Mouse (Mus musculus): Measurements from ENCODE around the gene Olfr1441.

Gene Olfr1441

DNA sequence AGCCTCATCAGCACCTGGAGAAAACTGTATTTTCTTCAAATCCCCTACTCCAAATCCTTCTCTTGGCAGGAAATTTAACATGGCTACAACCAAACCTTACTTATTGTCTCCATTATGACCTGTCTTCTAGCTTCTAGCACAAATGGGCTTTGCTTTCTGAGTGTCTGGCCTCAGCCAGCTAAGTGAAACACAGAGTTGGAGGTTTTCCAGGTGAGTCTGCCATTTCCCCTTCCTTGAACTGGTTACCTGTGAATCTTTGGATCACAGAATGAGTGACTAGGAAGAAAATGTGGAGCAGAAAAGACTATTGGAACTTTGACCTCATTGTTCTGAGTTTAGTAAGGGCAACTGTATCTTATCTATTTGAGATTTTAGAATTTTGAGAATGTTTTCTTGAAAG, at the start of gene Olfr1441:
Olfr1441 (plus strand) TSS at position 73 of the 400 bp plus-strand sequence.
- no peak for DNase-seq (ENCODE audit: low spot score)

DNA sequence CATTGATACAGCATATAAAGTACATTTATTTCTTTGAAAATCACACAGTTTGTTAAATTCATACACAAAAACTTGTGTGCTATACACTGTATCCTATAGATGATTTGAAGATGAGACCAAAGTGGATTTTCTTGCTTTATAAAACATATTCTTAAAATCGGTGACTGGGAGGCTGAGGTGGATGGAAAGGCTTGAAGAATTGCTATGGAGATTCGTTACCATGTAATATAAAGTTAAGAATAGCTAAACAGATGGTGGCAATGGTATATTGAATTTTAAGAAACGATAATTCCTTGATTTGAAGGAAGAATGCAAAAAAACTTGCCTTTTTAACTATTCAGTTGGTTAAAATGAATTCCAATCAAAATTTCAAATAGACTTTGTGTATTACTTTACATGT, 44.2 kb upstream of the Olfr1441 start:
- no peak for DNase-seq (ENCODE audit: low spot score)

DNA sequence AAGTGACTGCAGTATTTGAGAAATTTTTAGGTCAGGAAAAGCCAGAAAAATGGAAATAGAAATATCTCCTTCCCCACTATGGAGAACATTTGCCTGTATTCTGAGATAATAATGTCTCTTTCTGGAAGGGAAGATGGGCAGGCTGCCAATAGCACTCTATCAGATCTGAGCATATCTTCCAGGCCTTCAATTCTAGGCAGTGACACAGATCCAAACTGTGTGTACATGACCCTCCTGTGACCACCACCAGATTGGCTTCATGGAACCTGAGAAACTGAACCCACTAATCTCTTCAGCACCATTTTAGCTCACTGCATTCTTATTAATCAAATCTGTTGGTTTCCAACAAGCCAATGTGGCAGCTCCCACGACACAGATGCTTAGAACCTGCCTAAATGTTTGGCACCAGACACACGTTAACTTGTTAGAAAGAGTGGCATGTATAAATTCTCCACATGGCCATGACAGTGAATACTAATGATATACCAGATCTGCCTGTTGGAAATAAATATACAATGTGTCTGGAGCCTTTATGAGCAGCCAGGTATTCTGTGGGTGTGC, 42.7 kb upstream of the Olfr1441 start:
- DNase-seq (ENCODE audit: low spot score) = no peak

DNA sequence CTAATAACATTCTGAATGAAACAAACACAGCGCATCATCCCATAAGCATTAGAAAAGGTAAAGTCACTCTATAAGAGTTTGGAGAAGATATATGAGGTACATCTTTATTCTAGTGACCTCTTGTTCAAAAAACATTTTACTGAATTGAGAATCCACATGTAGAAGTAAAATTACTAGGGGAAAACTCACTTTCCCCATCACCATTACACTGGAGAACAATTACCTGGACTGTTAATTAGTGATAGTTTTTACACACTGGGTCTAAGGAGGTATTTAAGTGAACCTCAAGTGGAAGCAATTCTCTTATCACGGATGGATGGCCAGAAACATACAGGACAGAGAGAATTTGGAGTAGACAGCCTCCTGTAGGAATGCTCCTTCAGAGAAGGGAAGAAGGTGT, 30.3 kb upstream of the Olfr1441 start, which contains the start of gene Olfr1440:
Olfr1440 (plus strand) TSS at position 301 of the 400 bp plus-strand sequence.
- no peak for DNase-seq (ENCODE audit: low spot score)

DNA sequence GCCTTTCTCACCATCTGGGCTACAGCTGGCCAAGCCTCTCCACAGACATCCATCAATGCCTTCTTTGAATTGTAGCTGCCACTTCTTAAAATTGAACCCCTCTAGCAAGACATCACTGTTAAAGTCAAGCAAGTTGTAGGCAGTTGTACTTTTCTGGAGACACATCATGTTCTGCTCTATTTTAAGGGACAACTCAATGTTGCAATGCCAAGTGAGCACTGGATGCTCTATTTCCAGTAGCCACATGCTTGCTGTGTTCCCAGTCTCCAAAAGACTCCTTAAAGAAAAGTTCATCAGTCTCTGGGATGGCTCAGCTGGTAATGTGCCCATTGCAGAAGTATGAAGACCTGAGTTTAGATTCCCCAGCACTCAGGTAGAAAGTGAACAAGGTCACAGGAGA, 3.5 kb upstream of the Olfr1441 start:
- DNase-seq (ENCODE audit: low spot score) = no peak

DNA sequence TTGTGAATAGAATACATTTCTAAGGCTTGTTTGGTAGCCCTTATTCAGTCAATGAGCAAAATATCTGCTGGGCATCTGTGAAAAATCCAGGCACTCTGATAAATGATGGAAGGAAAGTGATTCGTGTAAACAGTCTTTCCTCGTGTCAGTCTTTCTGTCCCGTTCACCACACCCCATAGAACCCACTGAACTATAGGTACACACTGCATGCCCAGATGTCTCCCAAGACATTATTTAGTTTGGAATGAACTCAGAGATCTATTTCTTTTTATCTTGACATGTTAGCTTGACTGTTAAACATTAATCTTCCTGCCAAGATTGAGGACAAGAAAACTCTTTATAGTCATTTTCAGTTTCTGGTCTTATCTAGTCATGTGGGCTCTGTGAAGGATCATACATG, 1.1 kb downstream of the Olfr1441 start:
- no peak for DNase-seq (ENCODE audit: low spot score)

DNA sequence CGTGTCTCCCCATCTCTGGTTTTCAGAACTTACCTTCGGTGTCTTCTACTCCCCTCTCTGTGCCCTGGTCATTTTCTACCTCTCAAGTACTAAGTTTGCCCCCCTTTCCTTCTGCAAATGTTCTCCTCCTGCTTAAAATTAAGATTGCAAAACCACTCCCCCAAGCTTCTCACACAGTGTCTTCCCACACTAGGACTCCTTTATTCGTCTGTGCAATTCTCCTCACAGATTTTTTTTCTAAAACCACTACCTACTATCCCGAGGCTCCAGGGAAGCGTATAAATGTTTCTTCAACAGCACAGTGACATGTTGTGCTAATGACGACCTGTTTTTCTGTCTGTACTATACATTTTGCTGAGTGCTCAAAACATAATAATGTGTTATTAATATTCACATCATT, 3.3 kb downstream of the Olfr1441 start:
- no peak for DNase-seq (ENCODE audit: low spot score)

DNA sequence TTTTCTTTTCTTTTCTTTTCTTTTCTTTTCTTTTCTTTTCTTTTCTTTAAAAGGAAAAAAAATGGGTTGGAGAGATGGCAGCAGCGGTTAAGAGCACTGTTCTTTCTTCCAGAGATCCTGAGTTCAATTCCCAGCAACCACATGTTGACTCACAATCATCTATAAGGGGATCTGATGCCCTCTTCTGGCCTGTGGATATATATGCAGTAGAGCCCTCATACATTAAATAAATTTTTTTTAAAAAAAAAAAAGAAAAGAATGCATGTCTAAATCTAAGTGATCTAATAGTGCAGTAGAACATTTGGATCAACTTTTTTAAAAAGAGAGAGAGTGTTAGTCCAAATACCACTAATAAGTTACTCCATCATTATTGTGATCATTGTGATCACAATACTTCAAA, 4.4 kb downstream of the Olfr1441 start:
- no peak for DNase-seq (ENCODE audit: low spot score)

DNA sequence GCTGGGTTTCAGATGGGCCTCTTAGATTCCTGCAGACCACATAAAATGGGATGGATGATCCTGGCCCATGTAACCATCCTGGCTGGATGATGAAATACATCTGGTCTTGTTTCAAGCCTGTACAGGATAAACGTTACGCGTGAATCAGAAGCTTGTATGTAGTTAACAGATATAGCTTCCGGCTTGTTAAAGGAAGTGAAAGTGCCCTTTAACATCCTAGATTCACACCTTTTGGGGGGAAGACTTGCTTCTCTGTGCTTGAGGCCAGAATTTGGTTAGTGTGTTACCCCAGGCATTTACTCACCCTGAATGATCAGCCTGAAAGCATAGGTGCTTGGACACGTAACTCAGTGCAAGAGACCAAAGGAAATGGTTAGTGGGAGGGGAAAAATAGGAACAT, 9.9 kb downstream of the Olfr1441 start:
- DNase-seq (ENCODE audit: low spot score) = no peak

DNA sequence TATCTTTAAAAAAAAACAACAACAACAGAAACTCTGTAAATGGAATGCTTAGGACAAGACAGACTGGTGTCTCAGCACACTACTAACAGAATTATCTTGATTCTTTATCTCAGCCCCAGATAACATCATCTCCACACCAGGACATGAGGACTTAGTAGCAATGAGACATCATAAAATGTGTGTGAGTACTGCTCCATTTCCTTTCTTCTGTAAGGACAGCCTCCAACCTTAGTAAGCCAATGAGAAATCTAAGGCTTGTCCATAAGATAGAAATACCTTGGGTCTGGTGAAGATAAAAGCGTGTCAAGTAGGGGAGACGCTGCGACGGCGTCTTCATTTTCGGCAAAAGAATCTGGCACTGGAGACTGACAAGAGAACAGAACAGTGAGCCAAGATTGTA, 10.4 kb downstream of the Olfr1441 start, which contains the start of gene Pfpl:
Pfpl (plus strand) TSS at position 301 of the 400 bp plus-strand sequence.
- DNase-seq (ENCODE audit: low spot score) = no peak

DNA sequence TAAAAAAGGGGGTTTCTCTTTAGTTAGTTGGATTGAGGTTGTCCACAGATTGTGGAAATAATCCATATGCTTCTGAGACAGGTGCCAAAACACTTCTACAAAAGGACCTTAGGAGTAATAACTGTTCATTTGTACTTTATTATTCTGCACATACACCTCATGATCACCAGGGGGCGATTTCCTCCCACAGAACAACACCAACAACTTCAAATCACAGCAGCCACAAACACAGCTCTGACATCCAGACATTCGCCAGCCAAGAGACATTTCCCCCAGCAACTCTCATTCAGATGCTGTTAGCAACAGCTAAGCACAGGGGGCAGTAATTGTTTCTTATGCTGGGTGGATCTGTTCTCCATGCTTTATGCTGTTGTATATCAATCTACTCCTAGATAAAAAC, 15.8 kb downstream of the Olfr1441 start:
- peak; percentile 31 for DNase-seq (ENCODE audit: low spot score)

DNA sequence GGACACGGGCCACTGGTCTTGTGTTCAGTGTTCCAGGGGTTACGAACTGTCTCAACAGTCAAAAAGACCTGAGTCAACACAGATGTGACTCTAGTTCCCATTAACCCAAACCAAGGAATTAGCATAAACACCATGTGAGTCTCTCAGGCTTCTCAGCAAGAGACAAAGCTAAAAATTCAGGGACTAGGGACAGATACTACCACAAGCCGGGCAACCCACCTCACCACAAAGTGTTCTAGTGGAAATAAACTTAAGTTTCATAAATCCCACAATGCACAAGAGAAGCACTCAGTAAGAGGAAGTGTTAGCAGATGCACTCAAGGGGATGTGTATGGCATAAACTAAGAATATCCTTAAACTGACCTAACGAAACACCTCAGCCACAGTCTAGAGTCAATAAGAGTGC, 17.8 kb downstream of the Olfr1441 start:
- DNase-seq (ENCODE audit: low spot score) = no peak

DNA sequence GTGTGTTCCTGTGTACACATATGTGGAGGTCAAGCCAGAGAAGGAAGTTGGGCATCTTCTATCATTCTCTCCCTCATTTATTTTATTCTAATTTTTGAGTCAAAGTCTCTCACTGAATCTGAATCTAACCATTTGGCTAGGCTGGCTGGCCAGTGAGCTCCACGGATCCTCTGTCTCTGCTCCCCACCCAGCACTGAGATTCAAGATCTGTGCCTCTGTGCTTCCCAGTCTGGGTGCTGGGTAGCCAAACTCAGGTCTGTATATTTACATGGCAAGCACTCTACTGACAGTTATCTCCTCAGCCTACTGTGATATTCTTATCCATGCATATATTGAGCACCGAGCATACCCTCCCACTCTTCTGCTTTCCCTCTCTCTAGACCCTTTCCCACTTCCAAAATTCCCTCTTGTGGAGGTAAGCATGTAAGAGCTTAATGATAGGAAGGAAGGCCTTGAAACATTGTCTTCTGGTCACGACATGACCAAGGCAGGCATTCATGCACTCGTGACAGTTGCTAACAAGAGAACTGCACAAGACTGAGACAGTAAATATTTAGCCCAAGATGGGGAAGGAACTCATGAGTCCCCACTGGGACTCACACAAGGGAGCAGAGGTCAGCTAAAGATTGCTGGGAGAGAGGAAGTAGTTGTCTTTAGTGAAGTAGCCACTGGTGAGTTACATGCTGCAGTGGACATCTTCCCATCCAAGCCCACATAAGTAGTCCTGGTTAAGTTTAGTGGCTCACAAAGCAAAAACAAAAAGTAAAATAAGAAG, 18.7 kb downstream of the Olfr1441 start:
- DNase-seq (ENCODE audit: low spot score) = no peak

DNA sequence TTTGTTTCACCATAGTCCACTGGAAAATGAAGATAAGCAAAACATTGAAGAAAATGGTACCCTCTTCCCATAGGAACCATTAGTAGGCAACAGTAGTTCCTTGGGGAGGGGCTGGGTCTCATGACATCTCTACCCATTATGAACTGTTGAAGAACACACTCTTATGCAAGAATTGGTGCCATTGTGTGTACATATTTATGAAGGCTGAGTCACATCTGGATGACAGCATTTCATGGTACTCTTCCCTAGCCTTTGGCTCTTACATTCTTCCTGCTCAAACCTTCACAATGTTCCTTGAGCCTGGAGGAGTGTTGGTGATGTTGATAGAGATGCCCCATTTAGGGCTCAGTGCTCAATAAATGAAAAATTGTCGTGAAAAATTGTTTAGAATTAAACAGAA, 22.3 kb downstream of the Olfr1441 start:
- DNase-seq (ENCODE audit: low spot score) = no peak

DNA sequence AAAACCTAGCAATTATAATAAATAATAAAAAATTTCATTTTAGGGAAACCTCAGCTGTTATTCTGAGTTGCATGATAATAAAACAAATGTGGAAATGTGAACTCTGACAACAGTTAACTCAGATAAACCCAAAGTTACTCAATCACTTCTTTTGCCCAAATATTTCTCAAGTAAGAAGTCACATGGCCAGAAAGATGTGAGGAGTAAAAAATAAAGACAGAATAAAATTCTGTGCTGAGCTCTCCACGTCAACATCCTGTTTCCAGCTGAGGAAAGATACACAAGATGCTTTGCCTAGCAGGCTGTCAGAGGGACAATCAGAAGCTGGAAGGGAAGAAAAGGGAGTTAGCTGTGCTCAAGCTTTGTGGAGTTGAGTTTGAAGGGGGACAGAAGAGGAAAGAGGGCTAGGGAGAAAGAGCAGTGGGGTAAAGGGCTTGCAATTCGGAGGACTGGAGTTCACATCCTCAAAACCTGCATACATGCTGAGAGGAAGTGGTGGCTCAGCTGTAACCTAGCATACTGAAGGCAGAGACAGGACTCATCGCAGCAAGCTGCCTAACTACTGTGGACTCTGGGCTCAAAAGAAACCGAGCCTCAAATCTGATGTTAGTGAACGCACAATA, 23.0 kb downstream of the Olfr1441 start:
- no peak for DNase-seq (ENCODE audit: low spot score)

DNA sequence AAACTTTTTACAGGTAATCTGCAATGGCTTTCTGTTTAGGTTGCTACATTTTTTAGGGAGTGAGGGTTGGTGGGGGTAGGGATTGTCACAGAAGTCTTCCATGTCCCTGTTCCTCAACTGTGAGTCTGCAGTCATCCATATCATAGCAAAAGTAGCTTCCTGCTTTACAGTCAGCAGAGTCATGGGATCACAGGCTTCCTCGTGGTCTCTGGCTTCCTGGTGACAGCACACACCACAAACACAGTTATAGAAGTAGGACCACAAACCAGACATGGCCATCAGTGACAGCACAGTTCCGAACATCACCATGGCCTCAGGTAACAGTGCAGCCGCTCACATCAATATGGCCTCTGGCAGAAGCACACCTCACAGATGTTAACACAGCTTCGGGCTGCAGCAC, 25.3 kb downstream of the Olfr1441 start:
- no peak for DNase-seq (ENCODE audit: low spot score)

DNA sequence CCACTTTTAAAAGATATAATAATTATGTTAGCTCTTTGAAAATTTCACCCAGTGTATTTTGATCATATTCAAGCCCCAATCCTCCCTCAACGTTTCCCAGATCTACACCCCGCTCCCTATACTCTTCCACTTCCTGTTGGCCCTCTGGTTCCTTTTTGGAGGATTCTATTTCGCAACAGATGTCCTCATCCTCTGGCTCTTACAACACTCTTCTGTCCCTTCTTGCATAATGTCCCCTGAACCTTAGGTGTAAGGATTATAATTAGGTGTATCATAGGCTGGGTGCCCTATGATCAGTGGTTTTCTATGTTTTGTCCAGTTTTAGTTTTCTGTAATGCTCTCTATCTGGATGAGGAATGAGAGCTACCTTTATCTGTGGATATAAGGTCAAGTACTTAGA, 27.8 kb downstream of the Olfr1441 start:
- DNase-seq (ENCODE audit: low spot score) = no peak

DNA sequence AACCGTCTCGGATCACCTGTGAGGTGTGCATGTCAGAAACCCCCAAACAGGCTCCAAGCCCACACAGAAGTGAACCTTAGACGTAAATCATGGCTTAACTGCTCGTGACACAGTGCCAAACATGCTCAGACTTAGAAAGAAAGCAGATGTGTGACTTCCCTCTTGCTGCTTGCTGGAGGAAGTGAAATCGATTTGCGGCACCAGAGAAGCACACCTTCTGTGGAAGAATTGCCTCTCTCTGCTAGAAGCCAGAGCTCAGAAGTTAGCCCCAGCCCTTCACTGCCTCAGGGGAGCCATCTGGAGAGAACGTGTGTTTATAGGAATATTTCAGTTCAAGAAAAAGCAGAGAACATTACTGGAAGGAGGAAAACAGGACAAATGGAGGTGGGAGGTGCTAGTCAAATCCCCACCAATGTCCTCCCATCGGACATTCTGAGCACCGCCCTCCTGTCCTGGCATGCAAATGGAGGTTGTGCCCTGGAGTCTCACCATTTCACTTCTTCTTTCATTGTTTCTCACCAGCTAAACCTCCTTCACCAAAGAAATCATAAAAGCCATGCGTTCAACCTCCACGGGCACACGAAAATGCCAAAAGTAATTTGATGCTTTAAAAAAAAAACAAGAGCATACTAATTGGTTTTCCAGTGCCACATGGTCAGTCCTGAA, 40.3 kb downstream of the Olfr1441 start:
- DNase-seq (ENCODE audit: low spot score) = no peak

DNA sequence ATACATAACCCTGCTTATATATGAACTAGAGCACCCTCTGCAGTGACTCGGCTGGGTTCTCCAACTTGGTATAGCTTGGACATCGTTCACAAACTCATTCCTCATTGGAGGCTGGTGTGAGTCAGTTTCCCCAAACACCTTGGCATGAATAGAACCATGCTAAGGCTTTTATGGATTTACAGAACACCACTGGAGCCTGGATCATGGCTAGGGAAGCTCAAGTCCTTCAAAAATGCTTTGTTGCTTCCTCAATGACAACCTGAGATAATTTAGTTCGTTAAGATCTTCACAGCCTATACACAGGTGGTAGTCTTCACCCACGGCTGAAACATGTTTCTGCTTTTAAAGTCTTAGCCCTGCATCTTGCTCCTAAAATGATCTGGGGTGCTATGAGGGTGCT, 42.3 kb downstream of the Olfr1441 start:
- DNase-seq (ENCODE audit: low spot score) = no peak

DNA sequence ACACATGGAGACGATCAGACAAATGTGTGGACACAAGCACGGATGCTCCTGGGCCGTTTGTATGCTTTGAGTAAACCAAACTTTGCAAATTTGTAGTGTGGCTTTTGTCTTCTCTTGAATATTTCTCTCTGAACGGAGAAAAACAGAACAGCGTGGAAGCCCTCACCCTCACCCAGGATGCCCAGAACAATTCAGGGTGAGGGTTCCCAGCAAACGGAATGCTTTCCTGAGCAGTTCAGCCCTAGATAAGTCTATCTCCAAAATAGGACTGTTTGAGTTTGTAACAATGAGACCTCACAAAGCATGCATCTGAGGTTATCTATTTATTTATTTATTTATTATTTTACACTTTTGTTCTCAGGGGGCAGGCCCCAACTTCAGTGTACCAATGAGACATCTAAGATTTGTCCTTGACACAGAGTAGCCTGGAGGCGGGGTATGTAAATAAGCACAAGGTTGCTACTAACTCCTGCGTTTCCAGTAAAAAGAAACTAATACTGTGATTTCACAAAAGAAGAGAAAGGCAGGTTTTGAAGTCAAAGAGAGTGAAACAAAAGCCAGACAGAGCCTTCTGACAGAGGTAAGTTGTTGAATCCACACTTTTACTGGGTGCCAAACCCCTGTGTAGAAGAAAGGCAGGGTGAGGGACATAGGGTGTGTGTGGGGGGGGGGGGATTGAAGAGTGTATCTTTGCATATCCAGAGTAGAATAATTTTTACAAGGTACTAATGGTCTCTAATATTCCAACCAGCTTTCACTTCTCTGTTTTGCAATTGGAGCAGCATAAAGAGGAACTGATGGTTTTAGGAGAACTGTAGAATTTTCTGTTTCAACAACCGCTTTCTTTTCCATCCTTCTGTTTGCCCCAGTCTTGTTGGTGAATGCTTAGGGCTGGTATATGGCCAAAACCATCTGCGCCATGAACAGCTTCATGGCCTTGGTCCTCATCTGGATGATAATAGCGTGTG, 43.3 kb downstream of the Olfr1441 start, which contains the start of gene Mpeg1:
Mpeg1 (plus strand) TSS at position 498 of the 968 bp plus-strand sequence.
- no peak for DNase-seq (ENCODE audit: low spot score)

Measured in ovary, postnatal 14 days (tissue).